In genomic region chr5:103693041-103693641, GRCm38 (mm10) we compare ENCODE assay signal across 8 mouse cellular contexts. TPM values are rescaled to one million over a fixed set of nuclear protein-coding genes. Genes with fewer than 3 reads are reported as not detected.
DNase-seq lines count a peak whose midpoint lies in the region; ATAC-seq and TF ChIP-seq lines count a peak whose summit lies in the region.

No protein-coding gene starts in this region.

- no peaks in the 10 kb centered on the region for H3K9me3 ChIP-seq in lung, embryonic 14.5 days (ENCODE audit: low read depth, low read length)

- no peaks in the 10 kb centered on the region for H3K36me3 ChIP-seq in lung, embryonic 14.5 days (ENCODE audit: insufficient read depth)

- H3K4me1 ChIP-seq in lung, embryonic 14.5 days (ENCODE audit: insufficient read depth), result no peaks in the 10 kb centered on the region

- peak; percentile 95 for DNase-seq in heart, adult 11 months
- no peak for DNase-seq in heart, postnatal 25 days (ENCODE audit: low spot score)
- peak; percentile 47 to 73 for DNase-seq in heart, adult 18-20 months
- peak; percentile 40 for DNase-seq in kidney, adult 11 months
- DNase-seq in lung, embryonic 14.5 days, result peak; percentile 55
- no peak for DNase-seq in frontal cortex, postnatal 10 days (ENCODE audit: low spot score in 2 of 2)

- under 1% methylated on average over 28 of the region's 28 CpGs for WGBS in lung, embryonic 14.5 days

- no peak for TF ChIP-seq CTCF in lung, embryonic 14.5 days (IDR thresholded peaks at IDR 0.05; ENCODE audit: low read depth)

- peaks cover 22% of the 10 kb centered on the region for H3K27me3 ChIP-seq in lung, embryonic 14.5 days (ENCODE audit: insufficient read depth, low read length)

- H3K27ac ChIP-seq in lung, embryonic 14.5 days (ENCODE audit: low read depth), result no peak overlapping the region

- peak overlapping the region; percentile 52; the same call in 1 of the 2 replicates for H3K9ac ChIP-seq in lung, embryonic 14.5 days

- ATAC-seq in common myeloid progenitor, adult 5-6 weeks (replicated peaks; ENCODE audit: low read depth, poor library complexity, severe bottlenecking), result peak; percentile 62
- ATAC-seq in lung, embryonic 14.5 days (ENCODE audit: insufficient read depth), result peak; percentile 48; the same call in 1 of the 2 replicates
- 0 out of 2 replicates have a peak, but pooled peaks have one; percentile 18 for ATAC-seq in neutrophil, adult 5-6 weeks (ENCODE audit: extremely low read depth, insufficient number of reproducible peaks, low FRiP score, poor library complexity, severe bottlenecking)

- peak overlapping the region; percentile 100 for H3K4me2 ChIP-seq in lung, embryonic 14.5 days

- H3K4me3 ChIP-seq in lung, embryonic 14.5 days (ENCODE audit: low read depth, low read length), result peak overlapping the region; percentile 62

- intact Hi-C loops in heart, postnatal 25 days (cut with DNase I), result loop anchor here (2.0 kb wide), 1 partner anchor 60 kb away; no protein-coding TSS in a partner anchor

RNA-seq across cellular contexts. Expression of gene Aff1, which starts 1.0 kb away (rescaled TPM):
- 10 to 100 TPM; 37.4 to 42.7 TPM for total RNA-seq in heart, postnatal 25 days (2021)
- 16.6 and 31.8 TPM in 2 replicates for total RNA-seq in common myeloid progenitor, adult 5-6 weeks (2017)
- total RNA-seq in heart, adult 18-20 months (2021), result 10 to 100 TPM; 41.7 to 55.7 TPM
- 7.1 and 7.7 TPM in 2 replicates for polyA plus RNA-seq in lung, embryonic 14.5 days (2014; fragmentation: Nextera tagmentation; extraction: Ambion mirVana)
- total RNA-seq in neutrophil, adult 5-6 weeks (2017), result 76.4 and 76.9 TPM in 2 replicates

RNA-seq across cellular contexts. Expression of gene 1700016H13Rik, which starts 37.3 kb away (rescaled TPM):
- total RNA-seq in heart, postnatal 25 days (2021), result not detected
- total RNA-seq in common myeloid progenitor, adult 5-6 weeks (2017), result not detected in 2 replicates
- total RNA-seq in heart, adult 18-20 months (2021), result not detected
- 0.45 and 0.53 TPM in 2 replicates for polyA plus RNA-seq in lung, embryonic 14.5 days (2014; fragmentation: Nextera tagmentation; extraction: Ambion mirVana)
- not detected in 2 replicates for total RNA-seq in neutrophil, adult 5-6 weeks (2017)

Comparison
In these comparisons a context has a peak if more than half of its experiments do, and no peak if none do; other contexts are left out.
1. DNase-seq: peak in heart, adult 11 months (single experiment), heart, adult 18-20 months (2 of 2), kidney, adult 11 months (single experiment) and lung, embryonic 14.5 days (single experiment); none in heart, postnatal 25 days (single experiment) and frontal cortex, postnatal 10 days (0 of 2).
2. Peak in every context shown above with its lines, with median percentiles within 50 percentile points of each other: ATAC-seq.